Mouse (Mus musculus) heart, embryonic 14.5 days (tissue): Measurements from ENCODE around the gene Mfap5. TPM values are rescaled to one million over a fixed set of nuclear protein-coding genes. Genes with fewer than 3 reads are reported as not detected.

Experiments used
- ATAC-seq: fragments of 200-750 bp; cut with Nextera tagmentation; 2 replicates; pipeline ENCODE4 v1.8.0; 2017; ENCODE audit warnings: low read depth, moderate TSS enrichment; ENCODE audit not compliant: insufficient number of reproducible peaks, insufficient read depth, low FRiP score
- H3K27ac ChIP-seq, 2 experiments: fragments of 200-500 bp in 1 of 2; fragments of 300-500 bp in 1 of 2; sonication (generic) in 1 of 2; replicated peaks in 1 of 2; 2 replicates each; pipeline ENCODE4 v1.5.1; 2012 to 2014; ENCODE audit warnings: low read depth in 2 of 2, low read length in 2 of 2, control low read depth in 1 of 2, mild to moderate bottlenecking in 1 of 2, mixed read lengths in 1 of 2; ENCODE audit not compliant: control insufficient read depth in 1 of 2, insufficient read depth in 1 of 2
- H3K27me3 ChIP-seq: fragments of 300-500 bp; sonication (generic); 2 replicates; pipeline ENCODE4 v1.6.1; 2014; ENCODE audit warnings: mild to moderate bottlenecking, low read length, control low read depth; ENCODE audit not compliant: control insufficient read depth, insufficient read depth
- H3K36me3 ChIP-seq: fragments of 300-500 bp; sonication (generic); 2 replicates; pipeline ENCODE4 v1.6.1; 2014; ENCODE audit warnings: mild to moderate bottlenecking, control low read depth, low read length, mixed read lengths; ENCODE audit not compliant: control insufficient read depth, insufficient read depth
- H3K4me1 ChIP-seq, 2 experiments: fragments of 200-500 bp in 1 of 2; fragments of 300-500 bp in 1 of 2; sonication (generic) in 1 of 2; 2 replicates each; pipeline ENCODE4 v1.6.1; 2012 to 2014; ENCODE audit warnings: low read length in 2 of 2, control low read depth in 1 of 2, mixed read lengths in 1 of 2; ENCODE audit not compliant: control insufficient read depth in 2 of 2, insufficient read depth in 2 of 2
- H3K4me2 ChIP-seq: fragments of 300-500 bp; sonication (generic); 2 replicates; pipeline ENCODE4 v1.6.1; 2014; ENCODE audit warnings: mild to moderate bottlenecking, low read length
- H3K4me3 ChIP-seq, 2 experiments: fragments of 200-500 bp in 1 of 2; fragments of 300-500 bp in 1 of 2; sonication (generic) in 1 of 2; 2 replicates each; pipeline ENCODE4 v1.5.1; 2012 to 2014; ENCODE audit warnings: low read length in 2 of 2, mild to moderate bottlenecking in 2 of 2, control low read depth in 1 of 2, low read depth in 1 of 2, moderate library complexity in 1 of 2; ENCODE audit not compliant: control insufficient read depth in 1 of 2, insufficient read depth in 1 of 2
- H3K9ac ChIP-seq: fragments of 300-500 bp; sonication (generic); 2 replicates; pipeline ENCODE4 v1.6.1; 2014; ENCODE audit warnings: mild to moderate bottlenecking, low read length
- H3K9me3 ChIP-seq: fragments of 300-500 bp; sonication (generic); 2 replicates; pipeline ENCODE4 v1.6.1; 2016; ENCODE audit warnings: low read length, control low read depth; ENCODE audit not compliant: control insufficient read depth
- WGBS: fragments of 180-500 bp; shearing (Covaris S2); extraction: QIAGEN DNeasy Blood & Tissue Kit; methylation state at CpG from one replicate; pipeline ENCODE4 v1.1.7; 2014; 5-methylcytosine and 5-hydroxymethylcytosine counted together
- polyA plus RNA-seq: library from polyadenylated mRNA; unstranded; fragments of >200 nt; fragmentation: Nextera tagmentation; extraction: Ambion mirVana; gene quantifications from 2 replicates; pipeline ENCODE4 v1.2.1, GENCODE M21; 2014

Mfap5 gene
- polyA plus RNA-seq, 1 experiment from 2014 or later, result 16.9 TPM

- Histone ChIP-seq H3K9me3 (no peaks in the 10 kb centered on the region), H3K9ac (peak overlapping the region; percentile 13), H3K4me3 (peak overlapping the region; percentile 27 to 31), H3K27me3 (no peaks in the 10 kb centered on the region), H3K36me3 (no peaks in the 10 kb centered on the region), H3K4me1 (peaks cover 10 to 26% of the 10 kb centered on the region in 2 experiments), H3K4me2 (peak overlapping the region; percentile 56), H3K27ac (peak overlapping the region; percentile 68 to 74)
- WGBS, result 7% methylated on average over 21 of the region's 21 CpGs
- ATAC-seq, result no peak
These were observed 10.4 kb upstream of the Mfap5 start for GRCm38 (mm10) chr6:122495082-122495881.

- Histone ChIP-seq H3K36me3 (no peaks in the 10 kb centered on the region), H3K4me2 (no peak overlapping the region), H3K9ac (no peak overlapping the region), H3K27ac (peak overlapping the region; percentile 5 to 74; a peak in 1 of 4 replicates), H3K4me3 (no peak overlapping the region), H3K9me3 (no peaks in the 10 kb centered on the region), H3K4me1 (peaks cover 8 to 20% of the 10 kb centered on the region in 2 experiments), H3K27me3 (no peaks in the 10 kb centered on the region)
- no peak for ATAC-seq
- 28% methylated on average over 5 of the region's 5 CpGs for WGBS
These were observed 9.1 kb upstream of the Mfap5 start for GRCm38 (mm10) chr6:122496501-122496900.

- Histone ChIP-seq H3K4me2 (no peak within 1 kb of the TSS), H3K9ac (no peak within 1 kb of the TSS), H3K36me3 (no peaks in the 10 kb centered on the region), H3K4me3 (no peak within 1 kb of the TSS), H3K27me3 (no peaks in the 10 kb centered on the region), H3K9me3 (no peaks in the 10 kb centered on the region), H3K4me1 (peaks cover 8 to 18% of the 10 kb centered on the region in 2 experiments), H3K27ac (no peak within 1 kb of the TSS)
- WGBS, result 69% methylated on average over 5 of the region's 5 CpGs
- no peak for ATAC-seq
These were observed 7.0 kb upstream of the Mfap5 start, which contains the start of gene Rimklb for GRCm38 (mm10) chr6:122498661-122499060. Rimklb (minus strand) TSS chr6:122498761.

DNA sequence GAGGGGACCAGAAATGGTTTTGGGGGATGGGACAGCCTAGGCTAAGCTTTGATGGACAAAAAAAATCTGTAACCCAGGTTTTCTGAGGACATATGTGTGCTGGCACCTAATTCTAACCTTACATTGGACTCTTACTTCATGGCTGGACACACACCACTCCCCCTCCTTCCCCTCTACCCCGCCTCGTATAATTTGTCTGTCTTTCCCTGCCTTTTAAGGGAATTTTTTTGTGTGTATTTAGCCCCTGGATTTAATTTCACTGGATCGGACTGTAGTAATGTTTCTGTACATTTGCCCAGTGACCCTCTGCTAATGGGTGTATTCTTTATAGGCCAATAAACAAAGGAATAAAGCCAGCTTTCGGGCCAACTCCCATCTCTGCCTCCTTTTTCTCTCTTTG lies 604 bp upstream of the Mfap5 start:
- Histone ChIP-seq H3K9ac (no peak overlapping the region), H3K27me3 (no peaks in the 10 kb centered on the region), H3K27ac (no peak overlapping the region), H3K4me1 (peaks cover 3% of the 10 kb centered on the region in 2 experiments; a peak in 2 of 4 replicates), H3K9me3 (no peaks in the 10 kb centered on the region), H3K36me3 (no peaks in the 10 kb centered on the region), H3K4me2 (no peak overlapping the region), H3K4me3 (no peak overlapping the region)
- 72% methylated on average over 4 of the region's 4 CpGs for WGBS
- ATAC-seq, result no peak

- Histone ChIP-seq H3K9me3 (no peaks in the 10 kb centered on the region), H3K36me3 (no peaks in the 10 kb centered on the region), H3K4me3 (no peak overlapping the region), H3K4me1 (peaks cover 3% of the 10 kb centered on the region in 2 experiments; a peak in 2 of 4 replicates), H3K9ac (no peak overlapping the region), H3K27ac (peak overlapping the region; percentile 57 to 64), H3K27me3 (no peaks in the 10 kb centered on the region), H3K4me2 (no peak overlapping the region)
- 53% methylated on average over 8 of the region's 8 CpGs for WGBS
- peak; percentile 77 for ATAC-seq
These were observed 2.8 kb downstream of the Mfap5 start for GRCm38 (mm10) chr6:122508494-122508893.

DNA sequence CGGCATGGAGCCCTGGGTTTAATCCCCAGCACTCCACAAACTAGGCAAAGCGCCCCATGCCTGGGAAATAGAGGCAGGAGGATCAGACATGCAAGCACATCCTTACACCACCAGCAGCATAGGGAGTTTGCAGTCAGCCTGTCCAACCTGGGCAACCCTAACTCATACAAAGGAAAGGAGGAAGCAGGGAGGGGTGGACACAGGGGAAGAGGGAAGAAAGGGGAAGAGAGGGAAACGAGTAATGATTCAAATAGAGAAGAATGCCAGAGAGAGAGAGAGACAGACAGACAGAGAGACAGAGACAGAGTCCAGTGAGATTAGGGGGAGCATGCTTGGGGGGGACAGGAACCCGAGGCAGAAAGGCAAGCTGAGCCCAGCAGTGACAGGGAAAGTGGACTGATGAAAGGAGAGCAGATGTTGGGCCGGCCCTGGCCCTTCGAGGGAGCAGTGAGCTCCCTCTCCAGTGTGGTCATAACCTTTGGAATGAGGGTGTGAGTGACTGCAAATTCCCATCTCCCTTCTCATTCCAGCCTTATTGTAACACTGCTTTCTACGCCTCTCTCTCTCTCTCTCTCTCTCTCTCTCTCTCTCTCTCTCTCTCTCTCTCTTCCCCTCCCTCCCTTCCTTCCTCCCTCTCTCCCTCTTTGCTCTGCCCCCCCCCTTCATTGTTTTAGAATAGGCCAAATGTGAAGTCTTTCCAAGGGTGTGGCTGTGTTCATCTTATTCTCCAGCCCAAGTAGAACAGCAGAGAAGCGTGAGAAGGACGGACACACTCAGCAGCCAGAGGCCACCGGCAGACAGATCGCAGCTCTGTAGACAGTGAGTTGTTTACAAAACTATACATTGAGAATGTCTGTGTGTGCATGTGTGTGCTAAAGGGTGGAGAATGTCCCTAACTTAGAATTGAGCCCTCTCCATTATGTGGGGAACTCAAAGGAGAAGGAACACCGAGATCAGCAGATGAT lies 7.6 kb downstream of the Mfap5 start:
- no peak overlapping the region for H3K4me3 ChIP-seq
- H3K9me3 ChIP-seq, result no peaks in the 10 kb centered on the region
- no peaks in the 10 kb centered on the region for H3K36me3 ChIP-seq
- WGBS, result 47% methylated on average over 12 of the region's 12 CpGs
- 0 out of 2 replicates have a peak overlapping the region, but pooled peaks have one; percentile 18 for H3K4me2 ChIP-seq
- no peak overlapping the region for H3K9ac ChIP-seq
- peaks cover 2% of the 10 kb centered on the region in 2 experiments; a peak in 2 of 4 replicates for H3K4me1 ChIP-seq
- no peak overlapping the region; a peak in 1 of 4 replicates for H3K27ac ChIP-seq
- no peaks in the 10 kb centered on the region for H3K27me3 ChIP-seq
- ATAC-seq, result no peak

DNA sequence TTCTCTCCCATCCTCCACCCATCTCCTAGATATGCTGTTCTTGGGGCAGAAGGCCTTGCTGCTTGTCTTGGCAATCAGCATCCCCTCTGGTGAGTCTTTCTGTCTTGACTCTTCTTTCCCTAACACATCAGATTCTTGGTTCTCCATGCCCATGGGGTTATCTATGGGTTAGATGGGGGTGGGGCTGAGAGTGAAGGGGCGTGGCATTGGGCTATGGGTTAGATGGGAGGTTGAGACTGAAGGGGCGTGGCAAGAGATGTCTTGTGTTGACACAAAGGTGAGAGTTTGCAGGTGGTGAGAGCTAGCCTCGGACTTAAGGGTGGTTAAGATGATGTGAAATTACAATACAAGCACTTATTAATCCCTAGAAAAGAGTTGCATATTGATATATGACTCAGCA lies 8.7 kb downstream of the Mfap5 start:
- Histone ChIP-seq H3K4me3 (no peak overlapping the region), H3K27me3 (no peaks in the 10 kb centered on the region), H3K4me2 (0 out of 2 replicates have a peak overlapping the region, but pooled peaks have one; percentile 18), H3K27ac (no peak overlapping the region), H3K4me1 (no peaks in the 10 kb centered on the region; a peak in 1 of 4 replicates), H3K9ac (no peak overlapping the region), H3K36me3 (no peaks in the 10 kb centered on the region), H3K9me3 (no peaks in the 10 kb centered on the region)
- ATAC-seq, result no peak
- WGBS, result 76% methylated on average over 3 of the region's 3 CpGs
